Mouse (Mus musculus): Measurements from ENCODE around the gene Olfr348. TPM values are rescaled to one million over a fixed set of nuclear protein-coding genes. Genes with fewer than 3 reads are reported as not detected.

Gene Olfr348
- not detected for total RNA-seq (2021)

GRCm38 (mm10) chr2:36783976-36784375, at the start of gene Olfr348:
Gene Olfr348, plus strand, starts transcription at chr2:36784276.
- intact Hi-C loops (cut with DNase I): no loop called here
- no peak for DNase-seq

- DNase-seq: no peak
- intact Hi-C loops (cut with DNase I): no loop called here
Observed at GRCm38 (mm10) chr2:36736226-36736625, 47.9 kb upstream of the Olfr348 start.

- intact Hi-C loops (cut with DNase I): no loop called here
- no peak for DNase-seq
Observed at GRCm38 (mm10) chr2:36790238-36790637, 6.2 kb downstream of the Olfr348 start, which contains the start of gene Olfr50. Gene Olfr50, plus strand, starts transcription at chr2:36790538.

GRCm38 (mm10) chr2:36816932-36817331, 32.9 kb downstream of the Olfr348 start, which contains the start of gene Olfr3:
Gene Olfr3, minus strand, starts transcription at chr2:36817032.
- DNase-seq: no peak
- intact Hi-C loops (cut with DNase I): no loop called here

Other genes with a start within 250 kb of the Olfr348 start
- gene Olfr344, start 217.6 kb upstream of the Olfr348 start, total RNA-seq (2021): not detected
- gene Olfr345, start 144.2 kb upstream of the Olfr348 start, total RNA-seq (2021): not detected
- gene Olfr346, start 98.5 kb upstream of the Olfr348 start, total RNA-seq (2021): not detected
- not detected for gene Olfr347, start 52.4 kb upstream of the Olfr348 start, total RNA-seq (2021)
- gene Olfr50, start 6.3 kb downstream of the Olfr348 start, total RNA-seq (2021): not detected
- gene Olfr3, start 32.8 kb downstream of the Olfr348 start, total RNA-seq (2021): not detected
- not detected for gene Olfr350, start 62.0 kb downstream of the Olfr348 start, total RNA-seq (2021)
- not detected for gene Olfr351, start 78.4 kb downstream of the Olfr348 start, total RNA-seq (2021)
- not detected for gene Olfr352, start 84.2 kb downstream of the Olfr348 start, total RNA-seq (2021)
- gene Olfr353, start 108.7 kb downstream of the Olfr348 start, total RNA-seq (2021): not detected
- not detected for gene Olfr354, start 121.4 kb downstream of the Olfr348 start, total RNA-seq (2021)
- not detected for gene Olfr355, start 144.6 kb downstream of the Olfr348 start, total RNA-seq (2021)
- not detected for gene Olfr356, start 152.8 kb downstream of the Olfr348 start, total RNA-seq (2021)
- gene Olfr357, start 209.6 kb downstream of the Olfr348 start, total RNA-seq (2021): not detected
- gene Olfr358, start 225.1 kb downstream of the Olfr348 start, total RNA-seq (2021): not detected